Mouse (Mus musculus): Measurements from ENCODE around the gene Rag1.

Rag1 gene

GRCm38 (mm10) chr2:101649114-101649671 is at the start of gene Rag1, which contains the start of gene B230118H07Rik:
Rag1 (minus strand) TSS chr2:101649501.
B230118H07Rik (minus strand) TSS chr2:101649532.
- DNase-seq (ENCODE audit: low spot score), result no peak

GRCm38 (mm10) chr2:101695584-101695983 is 46.3 kb upstream of the Rag1 start:
- DNase-seq (ENCODE audit: low spot score), result no peak

GRCm38 (mm10) chr2:101693577-101694215 is 44.4 kb upstream of the Rag1 start:
- DNase-seq (ENCODE audit: low spot score), result no peak

GRCm38 (mm10) chr2:101693043-101693442 is 43.7 kb upstream of the Rag1 start:
- DNase-seq (ENCODE audit: low spot score), result no peak

GRCm38 (mm10) chr2:101690252-101690827 is 41.0 kb upstream of the Rag1 start:
- DNase-seq (ENCODE audit: low spot score), result no peak

- DNase-seq (ENCODE audit: low spot score), result no peak
These were observed 38.7 kb upstream of the Rag1 start for GRCm38 (mm10) chr2:101688011-101688410.

GRCm38 (mm10) chr2:101684421-101684820 is 35.1 kb upstream of the Rag1 start:
- no peak for DNase-seq (ENCODE audit: low spot score)

GRCm38 (mm10) chr2:101679164-101679784 is 30.0 kb upstream of the Rag1 start:
- DNase-seq (ENCODE audit: low spot score), result peak; percentile 9

- DNase-seq (ENCODE audit: low spot score), result peak; percentile 71
These were observed 29.1 kb upstream of the Rag1 start, which contains the start of gene Traf6 for GRCm38 (mm10) chr2:101678236-101679021. Traf6 (plus strand) TSS chr2:101678429.

GRCm38 (mm10) chr2:101673547-101673946 is 24.2 kb upstream of the Rag1 start:
- DNase-seq (ENCODE audit: low spot score), result no peak

GRCm38 (mm10) chr2:101668751-101669150 is 19.4 kb upstream of the Rag1 start:
- DNase-seq (ENCODE audit: low spot score), result no peak

GRCm38 (mm10) chr2:101665703-101666092 is 16.4 kb upstream of the Rag1 start:
- DNase-seq (ENCODE audit: low spot score), result no peak

- DNase-seq (ENCODE audit: low spot score), result peak; percentile 20
These were observed 15.9 kb upstream of the Rag1 start for GRCm38 (mm10) chr2:101665058-101665702.

GRCm38 (mm10) chr2:101660536-101660935 is 11.2 kb upstream of the Rag1 start:
- no peak for DNase-seq (ENCODE audit: low spot score)

GRCm38 (mm10) chr2:101652921-101653597 is 3.8 kb upstream of the Rag1 start:
- DNase-seq (ENCODE audit: low spot score), result peak; percentile 26

GRCm38 (mm10) chr2:101652204-101652920 is 3.1 kb upstream of the Rag1 start:
- DNase-seq (ENCODE audit: low spot score), result no peak

GRCm38 (mm10) chr2:101650446-101650845 is 1.1 kb upstream of the Rag1 start:
- DNase-seq (ENCODE audit: low spot score), result no peak

- no peak for DNase-seq (ENCODE audit: low spot score)
These were observed 940 bp downstream of the Rag1 start for GRCm38 (mm10) chr2:101648361-101648760.

GRCm38 (mm10) chr2:101645841-101646240 is 3.5 kb downstream of the Rag1 start:
- DNase-seq (ENCODE audit: low spot score), result no peak

- DNase-seq (ENCODE audit: low spot score), result no peak
These were observed 9.4 kb downstream of the Rag1 start for GRCm38 (mm10) chr2:101639840-101640350.

Measured in spleen, adult 12 weeks (tissue).